Mouse (Mus musculus): ENCODE results near the gene Cenpf.

DNA sequence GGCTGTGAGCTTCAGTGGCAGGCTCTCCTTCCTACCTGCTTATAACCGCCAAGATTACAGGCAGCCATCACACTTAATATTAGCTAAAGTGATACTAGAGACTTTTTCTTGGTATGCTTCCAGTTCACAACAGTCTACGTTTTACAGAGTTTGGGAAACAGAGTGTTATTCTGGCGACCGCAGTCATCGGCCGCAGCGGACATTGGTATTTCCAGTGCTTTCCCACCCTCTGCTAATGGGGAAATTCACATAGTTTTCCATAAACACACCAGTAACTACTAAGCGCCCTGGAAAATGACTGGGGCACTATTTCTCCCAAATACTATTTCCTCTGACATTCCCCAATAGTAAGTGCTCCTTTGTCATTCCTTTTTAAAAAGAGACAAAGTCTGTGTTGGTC lies 21.1 kb upstream of the Cenpf start:
- no peak for TF ChIP-seq POLR2A (IDR thresholded peaks at IDR 0.05; ENCODE audit: extremely low read depth, insufficient read depth, low read length)
- TF ChIP-seq CTCF (IDR thresholded peaks at IDR 0.05; ENCODE audit: low read depth, low read length) = no peak

All from liver, adult 2 months (tissue).